Mouse (Mus musculus) midbrain, embryonic 15.5 days (tissue): ENCODE data around the gene Tmem270. TPM values are rescaled to one million over a fixed set of nuclear protein-coding genes. Genes with fewer than 3 reads are reported as not detected.

Experiments
- ATAC-seq: fragments of 200-750 bp; cut with Nextera tagmentation; replicated peaks from 2 replicates; pipeline ENCODE4 v1.8.0; 2017; ENCODE audit warnings: moderate TSS enrichment
- H3K27ac ChIP-seq: fragments of 300-500 bp; sonication (generic); 2 replicates; pipeline ENCODE4 v1.5.1; 2015; ENCODE audit warnings: mild to moderate bottlenecking, inconsistent platforms
- H3K27me3 ChIP-seq: fragments of 300-500 bp; sonication (generic); replicated peaks from 2 replicates; pipeline ENCODE4 v1.6.1; 2015; ENCODE audit warnings: inconsistent platforms
- H3K36me3 ChIP-seq: fragments of 300-500 bp; sonication (generic); replicated peaks from 2 replicates; pipeline ENCODE4 v1.6.1; 2015; ENCODE audit warnings: inconsistent platforms
- H3K4me1 ChIP-seq: fragments of 300-500 bp; sonication (generic); 2 replicates; pipeline ENCODE4 v1.6.1; 2015; ENCODE audit warnings: inconsistent platforms
- H3K4me2 ChIP-seq: fragments of 300-500 bp; sonication (generic); 2 replicates; pipeline ENCODE4 v1.6.1; 2015; ENCODE audit warnings: inconsistent platforms, mild to moderate bottlenecking, moderate library complexity
- H3K4me3 ChIP-seq: fragments of 300-500 bp; sonication (generic); 2 replicates; pipeline ENCODE4 v1.5.1; 2015; ENCODE audit warnings: mild to moderate bottlenecking, inconsistent platforms
- H3K9ac ChIP-seq: fragments of 300-500 bp; sonication (generic); 2 replicates; pipeline ENCODE4 v1.6.1; 2015; ENCODE audit warnings: mild to moderate bottlenecking, inconsistent platforms
- H3K9me3 ChIP-seq: fragments of 300-500 bp; sonication (generic); 2 replicates; pipeline ENCODE4 v1.6.1; 2016; ENCODE audit warnings: inconsistent platforms
- WGBS: fragments of 180-500 bp; shearing (Covaris S2); methylation state at CpG from one replicate; pipeline ENCODE4 v1.1.7; 2015; ENCODE audit warnings: mixed read lengths; 5-methylcytosine and 5-hydroxymethylcytosine counted together
- polyA plus RNA-seq: library from polyadenylated mRNA; unstranded; fragments of >200 nt; fragmentation: Nextera tagmentation; extraction: Ambion mirVana; gene quantifications from 2 replicates; pipeline ENCODE4 v1.2.1, GENCODE M21; 2015

Tmem270 gene
- polyA plus RNA-seq, 1 experiment from 2014 or later, result not detected

- H3K4me1 ChIP-seq, result peaks cover 7% of the 10 kb centered on the region
- no peaks in the 10 kb centered on the region for H3K9me3 ChIP-seq
- H3K27me3 ChIP-seq, result no peaks in the 10 kb centered on the region
- 77% methylated on average over 8 of the region's 8 CpGs for WGBS
- H3K4me3 ChIP-seq, result no peak overlapping the region
- no peak overlapping the region for H3K27ac ChIP-seq
- no peak for ATAC-seq
- no peak overlapping the region for H3K9ac ChIP-seq
- no peak overlapping the region for H3K4me2 ChIP-seq
- H3K36me3 ChIP-seq, result no peaks in the 10 kb centered on the region
Measured at GRCm38 (mm10) chr5:134896965-134897364, 9.6 kb downstream of the Tmem270 start.

- H3K4me2 ChIP-seq, result no peak overlapping the region
- no peaks in the 10 kb centered on the region for H3K36me3 ChIP-seq
- WGBS, result 82% methylated on average over 8 of the region's 8 CpGs
- ATAC-seq, result no peak
- H3K9ac ChIP-seq, result no peak overlapping the region
- H3K27ac ChIP-seq, result no peak overlapping the region
- no peaks in the 10 kb centered on the region for H3K9me3 ChIP-seq
- H3K27me3 ChIP-seq, result no peaks in the 10 kb centered on the region
- no peak overlapping the region for H3K4me3 ChIP-seq
- no peaks in the 10 kb centered on the region for H3K4me1 ChIP-seq
Measured at GRCm38 (mm10) chr5:134895291-134895690, 11.2 kb downstream of the Tmem270 start.

GRCm38 (mm10) chr5:134892717-134893116, 13.8 kb downstream of the Tmem270 start:
- Histone ChIP-seq H3K27me3 (no peaks in the 10 kb centered on the region), H3K36me3 (no peaks in the 10 kb centered on the region), H3K9me3 (no peaks in the 10 kb centered on the region), H3K27ac (no peak overlapping the region), H3K4me3 (no peak overlapping the region), H3K4me1 (no peaks in the 10 kb centered on the region), H3K4me2 (no peak overlapping the region), H3K9ac (no peak overlapping the region)
- WGBS, result 79% methylated on average over 5 of the region's 5 CpGs
- ATAC-seq, result no peak

- H3K4me2 ChIP-seq, result no peak overlapping the region
- no peaks in the 10 kb centered on the region for H3K36me3 ChIP-seq
- H3K4me3 ChIP-seq, result no peak overlapping the region
- no peak overlapping the region for H3K9ac ChIP-seq
- no peak for ATAC-seq
- H3K27ac ChIP-seq, result no peak overlapping the region
- H3K27me3 ChIP-seq, result no peaks in the 10 kb centered on the region
- H3K9me3 ChIP-seq, result no peaks in the 10 kb centered on the region
- no peaks in the 10 kb centered on the region for H3K4me1 ChIP-seq
- WGBS, result 59% methylated on average over 8 of the region's 8 CpGs
Measured at GRCm38 (mm10) chr5:134891552-134891951, 15.0 kb downstream of the Tmem270 start.

- no peak overlapping the region for H3K4me2 ChIP-seq
- no peak overlapping the region for H3K27ac ChIP-seq
- H3K36me3 ChIP-seq, result no peaks in the 10 kb centered on the region
- ATAC-seq, result no peak
- WGBS, result 92% methylated on average over 6 of the region's 6 CpGs
- no peaks in the 10 kb centered on the region for H3K27me3 ChIP-seq
- no peak overlapping the region for H3K9ac ChIP-seq
- H3K4me3 ChIP-seq, result no peak overlapping the region
- H3K9me3 ChIP-seq, result no peaks in the 10 kb centered on the region
- H3K4me1 ChIP-seq, result no peaks in the 10 kb centered on the region
Measured at GRCm38 (mm10) chr5:134890601-134891054, 15.9 kb downstream of the Tmem270 start.

GRCm38 (mm10) chr5:134888505-134888904, 18.0 kb downstream of the Tmem270 start:
- H3K9ac ChIP-seq, result no peak overlapping the region
- H3K4me3 ChIP-seq, result no peak overlapping the region
- WGBS, result 87% methylated on average over 7 of the region's 7 CpGs
- no peak overlapping the region for H3K4me2 ChIP-seq
- no peak for ATAC-seq
- no peaks in the 10 kb centered on the region for H3K9me3 ChIP-seq
- H3K27ac ChIP-seq, result no peak overlapping the region
- no peaks in the 10 kb centered on the region for H3K36me3 ChIP-seq
- no peaks in the 10 kb centered on the region for H3K27me3 ChIP-seq
- H3K4me1 ChIP-seq, result no peaks in the 10 kb centered on the region

- no peaks in the 10 kb centered on the region for H3K4me1 ChIP-seq
- H3K4me2 ChIP-seq, result no peak overlapping the region
- no peak overlapping the region for H3K9ac ChIP-seq
- no peak overlapping the region for H3K4me3 ChIP-seq
- no peaks in the 10 kb centered on the region for H3K36me3 ChIP-seq
- H3K27ac ChIP-seq, result no peak overlapping the region
- no peak for ATAC-seq
- no peaks in the 10 kb centered on the region for H3K27me3 ChIP-seq
- 49% methylated on average over 18 of the region's 18 CpGs for WGBS
- no peaks in the 10 kb centered on the region for H3K9me3 ChIP-seq
Measured at GRCm38 (mm10) chr5:134887447-134888335, 18.8 kb downstream of the Tmem270 start.

GRCm38 (mm10) chr5:134883077-134883476, 23.5 kb downstream of the Tmem270 start:
- H3K27ac ChIP-seq, result no peak overlapping the region
- no peak for ATAC-seq
- no peak overlapping the region for H3K4me3 ChIP-seq
- H3K9ac ChIP-seq, result no peak overlapping the region
- 54% methylated on average over 3 of the region's 3 CpGs for WGBS
- no peaks in the 10 kb centered on the region for H3K9me3 ChIP-seq
- no peaks in the 10 kb centered on the region for H3K4me1 ChIP-seq
- H3K27me3 ChIP-seq, result no peaks in the 10 kb centered on the region
- no peak overlapping the region for H3K4me2 ChIP-seq
- no peaks in the 10 kb centered on the region for H3K36me3 ChIP-seq

GRCm38 (mm10) chr5:134876801-134877200, 29.7 kb downstream of the Tmem270 start:
- 81% methylated on average over 10 of the region's 10 CpGs for WGBS
- ATAC-seq, result no peak
- no peaks in the 10 kb centered on the region for H3K27me3 ChIP-seq

GRCm38 (mm10) chr5:134875245-134875644, 31.3 kb downstream of the Tmem270 start:
- Histone ChIP-seq H3K27ac (no peak overlapping the region), H3K9me3 (no peaks in the 10 kb centered on the region), H3K4me2 (no peak overlapping the region), H3K4me1 (no peaks in the 10 kb centered on the region), H3K27me3 (no peaks in the 10 kb centered on the region), H3K36me3 (no peaks in the 10 kb centered on the region), H3K9ac (no peak overlapping the region), H3K4me3 (no peak overlapping the region)
- no peak for ATAC-seq
- 91% methylated on average over 5 of the region's 5 CpGs for WGBS

More at GRCm38 (mm10) chr5:134876801-134877200, 29.7 kb downstream of the Tmem270 start:
- no peaks in the 10 kb centered on the region for H3K4me1 ChIP-seq
- no peaks in the 10 kb centered on the region for H3K9me3 ChIP-seq
- no peak overlapping the region for H3K4me3 ChIP-seq
- H3K36me3 ChIP-seq, result no peaks in the 10 kb centered on the region
- no peak overlapping the region for H3K9ac ChIP-seq
- no peak overlapping the region for H3K4me2 ChIP-seq
- H3K27ac ChIP-seq, result no peak overlapping the region

- H3K4me3 ChIP-seq, result no peak overlapping the region
- H3K9me3 ChIP-seq, result no peaks in the 10 kb centered on the region
- no peak overlapping the region for H3K9ac ChIP-seq
- H3K4me2 ChIP-seq, result no peak overlapping the region
- H3K27ac ChIP-seq, result no peak overlapping the region
- no peaks in the 10 kb centered on the region for H3K27me3 ChIP-seq
- no peak for ATAC-seq
- no peaks in the 10 kb centered on the region for H3K4me1 ChIP-seq
- no peaks in the 10 kb centered on the region for H3K36me3 ChIP-seq
- 73% methylated on average over 21 of the region's 21 CpGs for whole genome bisulfite sequencing
Measured at GRCm38 (mm10) chr5:134873956-134874879, 32.3 kb downstream of the Tmem270 start.

GRCm38 (mm10) chr5:134873034-134873433, 33.5 kb downstream of the Tmem270 start:
- WGBS, result 88% methylated on average over 8 of the region's 8 CpGs
- H3K36me3 ChIP-seq, result no peaks in the 10 kb centered on the region

More at GRCm38 (mm10) chr5:134873034-134873433, 33.5 kb downstream of the Tmem270 start:
- no peak overlapping the region for H3K4me3 ChIP-seq
- H3K9ac ChIP-seq, result no peak overlapping the region
- H3K4me2 ChIP-seq, result no peak overlapping the region
- no peak for ATAC-seq
- H3K9me3 ChIP-seq, result no peaks in the 10 kb centered on the region
- H3K4me1 ChIP-seq, result no peaks in the 10 kb centered on the region
- H3K27ac ChIP-seq, result no peak overlapping the region
- no peaks in the 10 kb centered on the region for H3K27me3 ChIP-seq
